Mouse (Mus musculus): ENCODE measurements around the gene Mybbp1a.

Gene Mybbp1a

GRCm38 (mm10) chr11:72440965-72441664 lies at the start of gene Mybbp1a:
TSS of gene Mybbp1a (plus strand) at chr11:72441355.
- DNase-seq = peak; percentile 99

GRCm38 (mm10) chr11:72393243-72393642 lies 47.9 kb upstream of the Mybbp1a start:
- no peak for DNase-seq

GRCm38 (mm10) chr11:72393669-72394068 lies 47.5 kb upstream of the Mybbp1a start:
- DNase-seq = peak; percentile 56

GRCm38 (mm10) chr11:72394694-72395093 lies 46.5 kb upstream of the Mybbp1a start:
- no peak for DNase-seq

- no peak for DNase-seq
Measured at GRCm38 (mm10) chr11:72395652-72396051, 45.5 kb upstream of the Mybbp1a start.

GRCm38 (mm10) chr11:72396621-72397020 lies 44.5 kb upstream of the Mybbp1a start:
- peak; percentile 45 for DNase-seq

GRCm38 (mm10) chr11:72397072-72397471 lies 44.1 kb upstream of the Mybbp1a start:
- DNase-seq = peak; percentile 86

GRCm38 (mm10) chr11:72397811-72398525 lies 43.2 kb upstream of the Mybbp1a start:
- no peak for DNase-seq

GRCm38 (mm10) chr11:72401068-72401467 lies 40.1 kb upstream of the Mybbp1a start:
- no peak for DNase-seq

GRCm38 (mm10) chr11:72402017-72402416 lies 39.1 kb upstream of the Mybbp1a start:
- DNase-seq = no peak

- no peak for DNase-seq
Measured at GRCm38 (mm10) chr11:72402969-72403368, 38.2 kb upstream of the Mybbp1a start.

GRCm38 (mm10) chr11:72405532-72405931 lies 35.6 kb upstream of the Mybbp1a start:
- DNase-seq = no peak

- peak; percentile 34 for DNase-seq
Measured at GRCm38 (mm10) chr11:72406079-72406675, 35.0 kb upstream of the Mybbp1a start.

GRCm38 (mm10) chr11:72407081-72407480 lies 34.1 kb upstream of the Mybbp1a start:
- no peak for DNase-seq

GRCm38 (mm10) chr11:72407574-72407973 lies 33.6 kb upstream of the Mybbp1a start:
- DNase-seq = no peak

- DNase-seq = no peak
Measured at GRCm38 (mm10) chr11:72408451-72409170, 32.5 kb upstream of the Mybbp1a start.

GRCm38 (mm10) chr11:72409649-72410385 lies 31.3 kb upstream of the Mybbp1a start:
- DNase-seq = no peak

GRCm38 (mm10) chr11:72410521-72411092 lies 30.5 kb upstream of the Mybbp1a start:
- no peak for DNase-seq

- peak; percentile 94 for DNase-seq
Measured at GRCm38 (mm10) chr11:72411093-72411921, 29.8 kb upstream of the Mybbp1a start, which contains the start of gene Smtnl2. TSS of gene Smtnl2 (minus strand) at chr11:72411713.

GRCm38 (mm10) chr11:72411945-72412344 lies 29.2 kb upstream of the Mybbp1a start:
- DNase-seq = no peak

- DNase-seq = peak; percentile 76
Measured at GRCm38 (mm10) chr11:72413016-72413415, 28.1 kb upstream of the Mybbp1a start.
